Mouse (Mus musculus) midbrain, postnatal 0 days (tissue): ENCODE data around the gene Hmbs. TPM values are rescaled to one million over a fixed set of nuclear protein-coding genes. Genes with fewer than 3 reads are reported as not detected.

Experiments
- ATAC-seq: fragments of 200-750 bp; cut with Nextera tagmentation; 2 replicates; pipeline ENCODE4 v1.8.0; 2017; ENCODE audit warnings: moderate number of reproducible peaks, mild to moderate bottlenecking, moderate TSS enrichment, moderate library complexity; ENCODE audit not compliant: low FRiP score
- DNase-seq: peaks from one replicate; pipeline ENCODE4 v3.0.0-alpha.2; 2015; ENCODE audit warnings: low spot score
- H3K27ac ChIP-seq: fragments of 300-500 bp; sonication (generic); 2 replicates; pipeline ENCODE4 v1.5.1; 2014; ENCODE audit warnings: low read depth, mild to moderate bottlenecking, low read length, mixed read lengths
- H3K27me3 ChIP-seq: fragments of 300-500 bp; sonication (generic); 2 replicates; pipeline ENCODE4 v1.6.1; 2014; ENCODE audit warnings: low read length, control low read depth, mixed read lengths; ENCODE audit not compliant: insufficient read depth
- H3K36me3 ChIP-seq: fragments of 300-500 bp; sonication (generic); 2 replicates; pipeline ENCODE4 v1.6.1; 2014; ENCODE audit warnings: low read length, control low read depth, mixed read lengths; ENCODE audit not compliant: insufficient read depth
- H3K4me1 ChIP-seq: fragments of 300-500 bp; sonication (generic); 2 replicates; pipeline ENCODE4 v1.6.1; 2014; ENCODE audit warnings: mild to moderate bottlenecking, control low read depth, antibody characterized with exemption, low read length, mixed read lengths; ENCODE audit not compliant: insufficient read depth
- H3K4me2 ChIP-seq: fragments of 300-500 bp; sonication (generic); 2 replicates; pipeline ENCODE4 v1.6.1; 2014; ENCODE audit warnings: low read depth, mild to moderate bottlenecking, low read length, mixed read lengths; ENCODE audit not compliant: poor library complexity, severe bottlenecking
- H3K4me3 ChIP-seq: fragments of 300-500 bp; sonication (generic); 2 replicates; pipeline ENCODE4 v1.5.1; 2014; ENCODE audit warnings: low read depth, mild to moderate bottlenecking, low read length, moderate library complexity
- H3K9ac ChIP-seq: fragments of 300-500 bp; sonication (generic); replicated peaks from 2 replicates; pipeline ENCODE4 v1.6.1; 2014; ENCODE audit warnings: mild to moderate bottlenecking, low read length, moderate library complexity, mixed read lengths; ENCODE audit not compliant: poor library complexity, severe bottlenecking
- H3K9me3 ChIP-seq: fragments of 300-500 bp; sonication (generic); 2 replicates; pipeline ENCODE4 v1.6.1; 2016; ENCODE audit warnings: low read length, control low read depth
- CTCF ChIP-seq: IDR thresholded peaks from 2 replicates; pipeline ENCODE4 v1.5.1; 2016; ENCODE audit warnings: antibody characterized with exemption, mild to moderate bottlenecking
- WGBS: fragments of 180-500 bp; shearing (Covaris S2); extraction: QIAGEN DNeasy Blood & Tissue Kit; methylation state at CpG from one replicate; pipeline ENCODE4 v1.1.7; 2014; 5-methylcytosine and 5-hydroxymethylcytosine counted together
- microRNA-seq: library from miRNA; unstranded; fragments of <30 nt; microRNA quantifications from one replicate; pipeline ENCODE4, GENCODE M21; 2016; ENCODE audit warnings: borderline number of aligned reads
- polyA plus RNA-seq: library from polyadenylated mRNA; unstranded; fragments of >200 nt; fragmentation: Nextera tagmentation; extraction: Ambion mirVana; gene quantifications from 2 replicates; pipeline ENCODE4 v1.2.1, GENCODE M21; 2015
- total RNA-seq: library from RNA; depleted of rRNA; stranded (reverse); fragments of >200 nt; gene quantifications from 2 replicates; pipeline ENCODE4 v1.2.3, GENCODE M21; 2014; rRNA removed

Gene Hmbs
- total and polyA plus RNA-seq, 2 experiments from 2014 or later, result 30.1 to 55.5 TPM

GRCm38 (mm10) chr9:44292490-44292889 is 51.5 kb downstream of the Hmbs start:
- ATAC-seq (no peak), DNase-seq (peak; percentile 69)
- peaks cover 34% of the 10 kb centered on the region for H3K36me3 ChIP-seq
- H3K9me3 ChIP-seq, result no peaks in the 10 kb centered on the region
- H3K27ac ChIP-seq, result no peak overlapping the region
- H3K4me2 ChIP-seq, result no peak overlapping the region
- no peak overlapping the region for H3K4me3 ChIP-seq
- H3K27me3 ChIP-seq, result no peaks in the 10 kb centered on the region
- H3K9ac ChIP-seq, result no peak overlapping the region
- H3K4me1 ChIP-seq, result peaks cover 5% of the 10 kb centered on the region; the same call in 1 of the 2 replicates
- WGBS, result 72% methylated on average over 3 of the region's 3 CpGs
- peak; percentile 76 for TF ChIP-seq CTCF

DNA sequence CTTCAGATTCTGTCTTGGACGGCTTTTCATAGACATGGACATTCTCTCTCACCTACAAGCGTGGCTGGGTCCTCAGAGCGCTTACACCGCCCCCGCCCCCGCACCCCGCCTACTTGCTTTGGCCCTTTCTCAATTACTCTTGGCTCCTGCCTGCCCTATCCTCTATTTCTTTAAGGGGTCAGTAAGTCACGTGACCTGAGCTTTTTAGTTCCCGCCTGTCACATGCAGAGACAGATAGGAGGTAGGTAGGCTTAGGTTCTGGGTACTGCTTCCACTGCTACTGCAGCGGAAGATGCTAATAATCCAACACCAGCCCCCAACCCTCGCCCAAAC is 55.1 kb downstream of the Hmbs start:
- Histone ChIP-seq H3K9ac (peak overlapping the region; percentile 87), H3K36me3 (peaks cover 9% of the 10 kb centered on the region; the same call in 1 of the 2 replicates), H3K27ac (peak overlapping the region; percentile 82; the same call in 1 of the 2 replicates), H3K4me1 (peaks cover 8% of the 10 kb centered on the region; the same call in 1 of the 2 replicates), H3K4me2 (peak overlapping the region; percentile 94), H3K9me3 (no peaks in the 10 kb centered on the region), H3K27me3 (no peaks in the 10 kb centered on the region), H3K4me3 (peak overlapping the region; percentile 90)
- TF ChIP-seq CTCF, result no peak
- DNase-seq (peak; percentile 20), ATAC-seq (no peak)
- 8% methylated on average over 11 of the region's 11 CpGs for WGBS

- Histone ChIP-seq H3K4me2 (peak within 1 kb of the TSS; percentile 94), H3K9me3 (no peaks in the 10 kb centered on the region), H3K4me1 (peaks cover 8% of the 10 kb centered on the region; the same call in 1 of the 2 replicates), H3K4me3 (peak within 1 kb of the TSS; percentile 90), H3K9ac (peak within 1 kb of the TSS; percentile 87), H3K27me3 (no peaks in the 10 kb centered on the region), H3K36me3 (peaks cover 9% of the 10 kb centered on the region; the same call in 1 of the 2 replicates), H3K27ac (peak within 1 kb of the TSS; percentile 82)
- no peak for TF ChIP-seq CTCF
- ATAC-seq (peak; percentile 73), DNase-seq (peak; percentile 65)
- under 1% methylated on average over 38 of the region's 38 CpGs for WGBS
Measured at GRCm38 (mm10) chr9:44288076-44288958, 55.7 kb downstream of the Hmbs start, which contains the start of gene Abcg4. Gene Abcg4, minus strand, starts transcription at chr9:44288615.

DNA sequence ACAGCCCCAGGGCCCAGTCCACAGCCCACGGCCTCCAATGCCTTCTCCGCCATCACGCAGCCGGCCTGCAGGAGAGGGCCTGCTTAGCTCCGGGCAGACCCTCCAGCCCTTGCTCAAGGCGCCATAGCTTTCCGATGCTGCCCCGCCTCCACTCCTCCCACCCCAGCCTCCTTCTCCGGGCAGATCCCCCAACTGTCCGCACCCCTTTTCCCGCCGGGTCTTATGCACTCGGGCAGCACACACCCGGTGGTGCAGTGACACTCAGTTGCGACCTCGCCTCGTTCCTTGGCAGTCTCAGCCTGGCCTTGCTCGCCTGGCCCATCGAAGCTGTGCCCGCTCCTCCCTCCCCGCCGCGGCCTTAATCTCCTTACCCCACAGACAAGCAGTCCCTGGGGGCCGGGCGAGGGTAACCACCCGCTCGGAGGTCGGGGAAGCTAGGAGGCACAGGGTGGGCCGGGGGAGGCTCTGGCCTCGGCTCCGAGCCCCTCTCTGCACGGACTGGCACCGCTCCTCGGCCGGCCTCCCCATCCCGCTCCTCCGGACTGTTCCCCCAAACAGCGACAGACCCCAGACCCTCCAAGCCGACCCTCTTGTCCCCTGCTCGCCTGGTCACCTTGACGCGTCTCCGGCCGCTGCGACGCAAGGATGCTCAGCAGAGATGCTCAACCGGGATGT is 56.5 kb downstream of the Hmbs start:
- under 1% methylated on average over 42 of the region's 47 CpGs for WGBS
- TF ChIP-seq CTCF, result no peak
- DNase-seq (peak; percentile 53), ATAC-seq (peak; percentile 65)
- Histone ChIP-seq H3K36me3 (0 out of 2 replicates have a peak, but pooled peaks cover 3% of the 10 kb centered on the region), H3K4me2 (peak overlapping the region; percentile 94), H3K27me3 (no peaks in the 10 kb centered on the region), H3K9ac (peak overlapping the region; percentile 87), H3K4me3 (peak overlapping the region; percentile 90), H3K4me1 (peaks cover 8% of the 10 kb centered on the region; the same call in 1 of the 2 replicates), H3K9me3 (no peaks in the 10 kb centered on the region), H3K27ac (peak overlapping the region; percentile 82)

DNA sequence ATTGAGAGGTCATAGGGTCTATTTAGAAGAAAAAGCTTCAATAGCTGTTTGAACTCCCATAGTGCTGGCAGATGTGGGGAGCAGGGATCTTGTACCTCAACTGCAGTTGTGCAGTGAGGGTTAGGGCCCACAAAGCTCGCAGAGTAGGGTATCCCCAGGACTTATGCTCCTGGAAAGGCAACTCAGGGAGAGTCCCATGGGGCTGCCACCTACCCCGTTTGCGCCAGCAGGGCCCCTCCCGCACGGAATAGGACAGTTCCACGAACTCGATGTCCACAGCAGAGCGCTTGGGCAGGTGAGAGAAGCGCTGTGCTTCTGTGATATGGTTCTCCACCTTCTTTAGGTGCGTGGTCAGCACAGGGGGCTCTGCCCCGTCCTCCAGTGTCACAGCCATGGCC is 57.0 kb downstream of the Hmbs start:
- 0 out of 2 replicates have a peak, but pooled peaks have one; percentile 6 for ATAC-seq
- Histone ChIP-seq H3K4me2 (peak overlapping the region; percentile 94), H3K9me3 (no peaks in the 10 kb centered on the region), H3K36me3 (0 out of 2 replicates have a peak, but pooled peaks cover 3% of the 10 kb centered on the region), H3K27ac (peak overlapping the region; percentile 82), H3K4me1 (peaks cover 8% of the 10 kb centered on the region; the same call in 1 of the 2 replicates), H3K9ac (peak overlapping the region; percentile 87), H3K27me3 (no peaks in the 10 kb centered on the region), H3K4me3 (peak overlapping the region; percentile 90)
- no peak for DNase-seq
- no peak for TF ChIP-seq CTCF
- 5% methylated on average over 11 of the region's 11 CpGs for WGBS

Small RNA genes within 50 kb of the gene (microRNA-seq; reads per million reads assigned to microRNA genes)
- gene Gm44335, result not detected

Other genes starting within 250 kb of the Hmbs start
- 0.19 and 2.8 TPM in 2 replicates for gene Mfrp, start 242.5 kb downstream of the Hmbs start, total RNA-seq
- gene Mfrp, start 242.5 kb downstream of the Hmbs start, polyA plus RNA-seq, result 0.05 TPM in 1 of 2 replicates, not detected in the other
- 16.6 and 29.0 TPM in 2 replicates for gene C1qtnf5, start 237.0 kb downstream of the Hmbs start, total RNA-seq
- gene C1qtnf5, start 237.0 kb downstream of the Hmbs start, polyA plus RNA-seq, result 9.9 and 10.7 TPM in 2 replicates
- not detected in 2 replicates for gene Gm49380, start 230.7 kb downstream of the Hmbs start, total RNA-seq
- gene Gm49380, start 230.7 kb downstream of the Hmbs start, polyA plus RNA-seq, result 0.07 and 0.27 TPM in 2 replicates
- gene Rnf26, start 230.7 kb downstream of the Hmbs start, total RNA-seq, result 13.0 and 15.0 TPM in 2 replicates
- gene Rnf26, start 230.7 kb downstream of the Hmbs start, polyA plus RNA-seq, result 33.4 and 34.1 TPM in 2 replicates
- gene Mcam, start 209.8 kb downstream of the Hmbs start, total RNA-seq, result 14.6 and 19.9 TPM in 2 replicates
- gene Mcam, start 209.8 kb downstream of the Hmbs start, polyA plus RNA-seq, result 4.4 TPM in 2 replicates
- gene Cbl, start 110.2 kb downstream of the Hmbs start, total RNA-seq, result 32.1 and 43.9 TPM in 2 replicates
- gene Cbl, start 110.2 kb downstream of the Hmbs start, polyA plus RNA-seq, result 14.7 and 17.3 TPM in 2 replicates
- gene Ccdc153, start 103.6 kb downstream of the Hmbs start, total RNA-seq, result 3.0 and 6.1 TPM in 2 replicates
- 2.7 TPM in 2 replicates for gene Ccdc153, start 103.6 kb downstream of the Hmbs start, polyA plus RNA-seq
- 0.27 TPM in 1 of 2 replicates, not detected in the other for gene Pdzd3, start 92.8 kb downstream of the Hmbs start, total RNA-seq
- 0.58 and 0.63 TPM in 2 replicates for gene Pdzd3, start 92.8 kb downstream of the Hmbs start, polyA plus RNA-seq
- 4.2 and 6.2 TPM in 2 replicates for gene Nlrx1, start 75.6 kb downstream of the Hmbs start, total RNA-seq
- 6.0 and 6.9 TPM in 2 replicates for gene Nlrx1, start 75.6 kb downstream of the Hmbs start, polyA plus RNA-seq
- gene Abcg4, start 55.6 kb downstream of the Hmbs start, total RNA-seq, result 60.0 and 65.8 TPM in 2 replicates
- 27.9 and 28.2 TPM in 2 replicates for gene Abcg4, start 55.6 kb downstream of the Hmbs start, polyA plus RNA-seq
- gene Hinfp, start 38.6 kb downstream of the Hmbs start, total RNA-seq, result 21.8 and 25.3 TPM in 2 replicates
- gene Hinfp, start 38.6 kb downstream of the Hmbs start, polyA plus RNA-seq, result 15.2 and 15.4 TPM in 2 replicates
- 48.9 and 57.1 TPM in 2 replicates for gene C2cd2l, start 23.9 kb downstream of the Hmbs start, total RNA-seq
- 22.6 and 23.6 TPM in 2 replicates for gene C2cd2l, start 23.9 kb downstream of the Hmbs start, polyA plus RNA-seq
- gene Dpagt1, start 18.2 kb downstream of the Hmbs start, total RNA-seq, result 23.2 and 27.2 TPM in 2 replicates
- gene Dpagt1, start 18.2 kb downstream of the Hmbs start, polyA plus RNA-seq, result 33.6 and 34.1 TPM in 2 replicates
- 91.7 and 145 TPM in 2 replicates for gene H2afx, start 9.5 kb downstream of the Hmbs start, total RNA-seq
- 112 and 119 TPM in 2 replicates for gene H2afx, start 9.5 kb downstream of the Hmbs start, polyA plus RNA-seq
- 41.5 and 42.6 TPM in 2 replicates for gene Vps11, start 17.4 kb upstream of the Hmbs start, total RNA-seq
- 41.5 and 43.3 TPM in 2 replicates for gene Vps11, start 17.4 kb upstream of the Hmbs start, polyA plus RNA-seq
- 64.7 and 78.8 TPM in 2 replicates for gene Hyou1, start 35.3 kb upstream of the Hmbs start, total RNA-seq
- 16.9 and 18.5 TPM in 2 replicates for gene Hyou1, start 35.3 kb upstream of the Hmbs start, polyA plus RNA-seq
- gene Slc37a4, start 52.6 kb upstream of the Hmbs start, total RNA-seq, result 70.7 and 99.6 TPM in 2 replicates
- 35.9 and 42.2 TPM in 2 replicates for gene Slc37a4, start 52.6 kb upstream of the Hmbs start, polyA plus RNA-seq
- 298 and 395 TPM in 2 replicates for gene Rps25, start 62.9 kb upstream of the Hmbs start, total RNA-seq
- gene Rps25, start 62.9 kb upstream of the Hmbs start, polyA plus RNA-seq, result 1,596 and 1,621 TPM in 2 replicates
- 149 and 166 TPM in 2 replicates for gene Trappc4, start 63.4 kb upstream of the Hmbs start, total RNA-seq
- gene Trappc4, start 63.4 kb upstream of the Hmbs start, polyA plus RNA-seq, result 326 and 327 TPM in 2 replicates
- gene Ccdc84, start 74.3 kb upstream of the Hmbs start, total RNA-seq, result 20.0 and 23.2 TPM in 2 replicates
- gene Ccdc84, start 74.3 kb upstream of the Hmbs start, polyA plus RNA-seq, result 30.2 and 36.1 TPM in 2 replicates
- not detected in 2 replicates for gene Foxr1, start 96.9 kb upstream of the Hmbs start, total RNA-seq
- gene Foxr1, start 96.9 kb upstream of the Hmbs start, polyA plus RNA-seq, result not detected in 2 replicates
- gene Upk2, start 110.7 kb upstream of the Hmbs start, total RNA-seq, result not detected in 2 replicates
- not detected in 2 replicates for gene Upk2, start 110.7 kb upstream of the Hmbs start, polyA plus RNA-seq
- 42.1 and 61.1 TPM in 2 replicates for gene Bcl9l, start 138.6 kb upstream of the Hmbs start, total RNA-seq
- gene Bcl9l, start 138.6 kb upstream of the Hmbs start, polyA plus RNA-seq, result 10.0 and 10.4 TPM in 2 replicates
- gene Cxcr5, start 217.6 kb upstream of the Hmbs start, total RNA-seq, result not detected in 2 replicates
- gene Cxcr5, start 217.6 kb upstream of the Hmbs start, polyA plus RNA-seq, result not detected in 2 replicates